Mouse (Mus musculus): ENCODE results near the gene Ntsr1. TPM values are rescaled to one million over a fixed set of nuclear protein-coding genes. Genes with fewer than 3 reads are reported as not detected.

Gene Ntsr1
- total RNA-seq, 1 experiment = 0.09 TPM

DNA sequence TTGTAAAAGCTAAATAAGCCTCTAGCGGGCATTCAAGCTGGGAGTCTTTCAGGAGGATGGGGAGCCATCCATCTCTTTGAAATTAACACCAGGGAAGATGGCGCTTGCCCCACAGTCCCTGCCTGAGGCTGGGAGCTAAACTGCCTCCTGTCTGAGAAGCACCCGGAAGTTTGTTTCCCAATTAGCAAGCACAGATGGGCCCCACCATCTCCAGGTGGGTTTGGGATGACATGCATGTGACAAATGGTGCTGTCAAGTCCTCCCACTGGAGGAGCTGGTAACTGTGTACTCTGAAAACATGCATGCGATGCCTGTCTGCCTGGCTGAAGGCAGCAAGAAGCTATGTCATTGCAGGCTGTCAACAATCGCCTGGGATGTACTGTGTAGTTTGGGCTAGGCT lies 64.1 kb downstream of the Ntsr1 start:
- H3K4me3 ChIP-seq (ENCODE audit: insufficient read depth in 1 of 2, low read depth in 1 of 2, low read length in 2 of 2, poor library complexity in 1 of 2, severe bottlenecking in 1 of 2) = no peak overlapping the region
- H3K36me3 ChIP-seq (ENCODE audit: control insufficient read depth, insufficient read depth, low read length, poor library complexity, severe bottlenecking) = no peaks in the 10 kb centered on the region
- no peak overlapping the region for H3K27ac ChIP-seq (ENCODE audit: insufficient read depth, low read depth, low read length, poor library complexity, severe bottlenecking)
- DNase-seq (ENCODE audit: low read depth, low spot score) = no peak
- in situ Hi-C loops (cut with MboI; ENCODE audit: low sequenced_read_pairs in 2 of 2, unreplicated experiment in 2 of 2) = loop anchor here in 1 of 2 experiments (25.0 kb wide), 1 partner anchor 223 kb away; the partner anchor contains the start of gene Bhlhe23
- no peaks in the 10 kb centered on the region for H3K9me3 ChIP-seq (ENCODE audit: control insufficient read depth, insufficient read depth, low read depth, low read length)
- H3K4me1 ChIP-seq (ENCODE audit: control insufficient read depth in 2 of 2, insufficient read depth in 2 of 2, low read length in 2 of 2, poor library complexity in 1 of 2) = no peaks in the 10 kb centered on the region
- H3K9ac ChIP-seq (ENCODE audit: insufficient read depth, low read depth, low read length, poor library complexity, severe bottlenecking) = no peak overlapping the region
- TF ChIP-seq HCFC1 (IDR thresholded peaks at IDR 0.05; ENCODE audit: borderline replicate concordance, insufficient read depth, low read length) = no peak
- no peak for TF ChIP-seq ZC3H11A (IDR thresholded peaks at IDR 0.05; ENCODE audit: borderline replicate concordance, low read depth, low read length)
- TF ChIP-seq ZNF384 (IDR thresholded peaks at IDR 0.05; ENCODE audit: low read depth, low read length) = no peak
- TF ChIP-seq CHD2 (IDR thresholded peaks at IDR 0.05; ENCODE audit: low read depth, low read length) = no peak
- no peak for TF ChIP-seq MAFK (IDR thresholded peaks at IDR 0.05; ENCODE audit: insufficient read depth, low read depth, low read length)

DNA sequence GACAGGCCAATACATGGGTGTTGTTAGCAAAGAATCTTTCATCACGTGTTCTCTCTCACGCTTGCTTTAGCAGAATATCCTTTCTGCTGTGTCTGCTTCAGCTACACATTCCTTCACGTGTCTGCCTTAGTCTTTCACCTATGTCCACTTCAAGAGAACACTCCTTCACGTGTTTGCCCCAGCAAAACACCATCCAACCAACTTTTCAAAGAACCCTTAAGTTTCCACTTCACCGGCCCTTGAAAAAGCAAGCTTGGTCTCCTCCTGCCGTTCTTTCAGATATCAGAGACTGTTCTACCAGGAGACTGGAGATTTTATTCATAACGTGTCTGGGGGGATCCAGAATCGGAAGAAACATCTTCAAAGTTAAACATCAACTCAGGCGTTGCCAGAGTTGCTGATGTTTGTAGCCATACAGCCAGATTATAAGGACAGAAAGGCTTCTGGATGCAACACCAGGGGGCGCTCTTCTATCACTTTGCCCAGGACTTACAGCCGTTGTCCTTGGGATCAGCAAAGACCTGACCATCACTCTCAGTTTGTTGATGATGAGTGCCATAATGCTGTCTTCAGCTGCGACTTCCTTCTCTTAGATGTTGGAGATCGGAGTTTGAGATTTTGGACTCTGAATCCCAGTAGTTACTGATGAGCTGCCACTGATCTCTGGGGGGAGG lies 66.6 kb downstream of the Ntsr1 start:
- TF ChIP-seq HCFC1 (IDR thresholded peaks at IDR 0.05; ENCODE audit: borderline replicate concordance, insufficient read depth, low read length) (no peak), ZC3H11A (IDR thresholded peaks at IDR 0.05; ENCODE audit: borderline replicate concordance, low read depth, low read length) (peak; percentile 79), CHD2 (IDR thresholded peaks at IDR 0.05; ENCODE audit: low read depth, low read length) (no peak)
- H3K27ac ChIP-seq (ENCODE audit: insufficient read depth, low read depth, low read length, poor library complexity, severe bottlenecking) = no peak overlapping the region
- in situ Hi-C loops (cut with MboI; ENCODE audit: low sequenced_read_pairs in 2 of 2, unreplicated experiment in 2 of 2) = loop anchor here in 1 of 2 experiments (25.0 kb wide), 1 partner anchor 221 kb away; the partner anchor contains the start of gene Bhlhe23
- peak; percentile 74 for DNase-seq (ENCODE audit: low read depth, low spot score)
- no peaks in the 10 kb centered on the region for H3K4me1 ChIP-seq (ENCODE audit: control insufficient read depth in 2 of 2, insufficient read depth in 2 of 2, low read length in 2 of 2, poor library complexity in 1 of 2)
- H3K9ac ChIP-seq (ENCODE audit: insufficient read depth, low read depth, low read length, poor library complexity, severe bottlenecking) = no peak overlapping the region
- H3K9me3 ChIP-seq (ENCODE audit: control insufficient read depth, insufficient read depth, low read depth, low read length) = no peaks in the 10 kb centered on the region
- H3K4me3 ChIP-seq (ENCODE audit: insufficient read depth in 1 of 2, low read depth in 1 of 2, low read length in 2 of 2, poor library complexity in 1 of 2, severe bottlenecking in 1 of 2) = no peak overlapping the region
- no peaks in the 10 kb centered on the region for H3K36me3 ChIP-seq (ENCODE audit: control insufficient read depth, insufficient read depth, low read length, poor library complexity, severe bottlenecking)

DNA sequence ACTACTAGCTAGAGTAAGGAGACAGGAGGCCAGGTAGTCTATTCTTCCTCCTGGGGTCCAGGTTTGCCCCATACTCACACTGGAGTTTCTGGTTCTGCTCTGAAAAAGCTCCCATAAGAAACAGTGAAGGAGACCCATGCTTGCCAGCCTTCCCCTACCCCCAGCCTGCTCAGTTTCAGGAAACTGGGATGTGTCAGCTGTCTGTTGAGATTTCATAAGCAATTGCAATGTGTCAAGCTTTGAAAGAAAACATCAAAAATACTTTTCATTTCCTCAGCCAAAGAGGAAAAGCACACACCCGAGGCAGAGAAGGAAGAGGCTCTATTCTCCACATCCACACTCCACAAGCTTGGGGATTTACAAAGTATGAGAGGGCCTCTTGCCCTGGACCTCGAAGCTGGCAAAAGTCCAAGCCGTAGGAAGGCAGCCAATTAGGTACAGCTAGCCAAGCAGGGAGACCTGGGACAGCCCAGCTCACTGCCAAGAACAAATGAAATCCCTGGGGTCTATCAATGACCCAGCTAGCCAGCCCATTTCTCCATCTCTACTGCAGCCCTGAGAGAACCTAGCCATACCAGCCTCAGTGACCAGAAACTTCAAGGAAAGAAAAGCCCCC lies 69.4 kb downstream of the Ntsr1 start:
- DNase-seq (ENCODE audit: low read depth, low spot score) = no peak
- no peak overlapping the region for H3K9ac ChIP-seq (ENCODE audit: insufficient read depth, low read depth, low read length, poor library complexity, severe bottlenecking)

DNA sequence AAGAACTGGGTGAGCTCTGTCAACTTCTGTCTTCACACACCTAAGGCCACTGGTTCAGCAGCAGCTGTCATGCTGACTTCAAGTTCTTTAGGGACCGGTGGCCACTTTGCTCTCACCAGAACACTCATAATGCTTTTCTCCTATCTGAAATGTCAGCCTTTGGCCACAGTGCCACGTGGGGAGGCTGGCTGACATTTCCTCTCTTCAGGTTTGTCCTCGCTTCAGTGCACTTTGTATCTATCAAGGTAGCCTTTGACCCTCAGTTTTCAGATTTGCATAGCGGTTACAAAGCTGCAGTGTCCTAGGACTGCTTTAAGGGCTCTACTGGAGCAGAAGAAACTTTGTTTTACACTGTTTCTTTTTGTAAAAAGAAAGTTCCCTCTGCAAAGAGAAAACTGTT lies 76.7 kb downstream of the Ntsr1 start:
- no peak overlapping the region for H3K9ac ChIP-seq (ENCODE audit: insufficient read depth, low read depth, low read length, poor library complexity, severe bottlenecking)
- DNase-seq (ENCODE audit: low read depth, low spot score) = no peak
- TF ChIP-seq ZNF384 (IDR thresholded peaks at IDR 0.05; ENCODE audit: low read depth, low read length) (no peak), HCFC1 (IDR thresholded peaks at IDR 0.05; ENCODE audit: borderline replicate concordance, insufficient read depth, low read length) (no peak), CHD2 (IDR thresholded peaks at IDR 0.05; ENCODE audit: low read depth, low read length) (no peak), ZC3H11A (IDR thresholded peaks at IDR 0.05; ENCODE audit: borderline replicate concordance, low read depth, low read length) (no peak), MAFK (IDR thresholded peaks at IDR 0.05; ENCODE audit: insufficient read depth, low read depth, low read length) (no peak)
- H3K4me3 ChIP-seq (ENCODE audit: insufficient read depth in 1 of 2, low read depth in 1 of 2, low read length in 2 of 2, poor library complexity in 1 of 2, severe bottlenecking in 1 of 2) = no peak overlapping the region
- no peaks in the 10 kb centered on the region for H3K4me1 ChIP-seq (ENCODE audit: control insufficient read depth in 2 of 2, insufficient read depth in 2 of 2, low read length in 2 of 2, poor library complexity in 1 of 2)
- no peak overlapping the region for H3K27ac ChIP-seq (ENCODE audit: insufficient read depth, low read depth, low read length, poor library complexity, severe bottlenecking)
- in situ Hi-C loops (cut with MboI; ENCODE audit: low sequenced_read_pairs in 2 of 2, unreplicated experiment in 2 of 2) = loop anchor here in 1 of 2 experiments (10.0 kb wide), 1 partner anchor 178 kb away; no protein-coding TSS in a partner anchor
- no peaks in the 10 kb centered on the region for H3K36me3 ChIP-seq (ENCODE audit: control insufficient read depth, insufficient read depth, low read length, poor library complexity, severe bottlenecking)
- no peaks in the 10 kb centered on the region for H3K9me3 ChIP-seq (ENCODE audit: control insufficient read depth, insufficient read depth, low read depth, low read length)

More for the DNA sequence above, 69.4 kb downstream of the Ntsr1 start:
- in situ Hi-C loops (cut with MboI; ENCODE audit: low sequenced_read_pairs in 2 of 2, unreplicated experiment in 2 of 2) = loop anchor here in 1 of 2 experiments (25.0 kb wide), 1 partner anchor 218 kb away; the partner anchor contains the start of gene Bhlhe23
- Histone ChIP-seq H3K27ac (ENCODE audit: insufficient read depth, low read depth, low read length, poor library complexity, severe bottlenecking) (no peak overlapping the region), H3K9me3 (ENCODE audit: control insufficient read depth, insufficient read depth, low read depth, low read length) (no peaks in the 10 kb centered on the region), H3K36me3 (ENCODE audit: control insufficient read depth, insufficient read depth, low read length, poor library complexity, severe bottlenecking) (no peaks in the 10 kb centered on the region), H3K4me1 (ENCODE audit: control insufficient read depth in 2 of 2, insufficient read depth in 2 of 2, low read length in 2 of 2, poor library complexity in 1 of 2) (no peaks in the 10 kb centered on the region), H3K4me3 (ENCODE audit: insufficient read depth in 1 of 2, low read depth in 1 of 2, low read length in 2 of 2, poor library complexity in 1 of 2, severe bottlenecking in 1 of 2) (no peak overlapping the region)
- TF ChIP-seq HCFC1 (IDR thresholded peaks at IDR 0.05; ENCODE audit: borderline replicate concordance, insufficient read depth, low read length) (no peak), ZC3H11A (IDR thresholded peaks at IDR 0.05; ENCODE audit: borderline replicate concordance, low read depth, low read length) (no peak), MAFK (IDR thresholded peaks at IDR 0.05; ENCODE audit: insufficient read depth, low read depth, low read length) (no peak), CHD2 (IDR thresholded peaks at IDR 0.05; ENCODE audit: low read depth, low read length) (no peak), ZNF384 (IDR thresholded peaks at IDR 0.05; ENCODE audit: low read depth, low read length) (no peak)

All from ES-E14 (cell line).